Mouse (Mus musculus): Measurements from ENCODE around the gene Trappc4. TPM values are rescaled to one million over a fixed set of nuclear protein-coding genes. Genes with fewer than 3 reads are reported as not detected.
"Not testable (repeated sequence)": the region's sequence is repeated elsewhere in the genome, so short reads cannot be mapped to it uniquely, and the experiment has no call there.

The Trappc4 gene
- 327 and 347 TPM in 2 replicates for polyA plus RNA-seq (2014; fragmentation: Nextera tagmentation; extraction: Ambion mirVana)

DNA sequence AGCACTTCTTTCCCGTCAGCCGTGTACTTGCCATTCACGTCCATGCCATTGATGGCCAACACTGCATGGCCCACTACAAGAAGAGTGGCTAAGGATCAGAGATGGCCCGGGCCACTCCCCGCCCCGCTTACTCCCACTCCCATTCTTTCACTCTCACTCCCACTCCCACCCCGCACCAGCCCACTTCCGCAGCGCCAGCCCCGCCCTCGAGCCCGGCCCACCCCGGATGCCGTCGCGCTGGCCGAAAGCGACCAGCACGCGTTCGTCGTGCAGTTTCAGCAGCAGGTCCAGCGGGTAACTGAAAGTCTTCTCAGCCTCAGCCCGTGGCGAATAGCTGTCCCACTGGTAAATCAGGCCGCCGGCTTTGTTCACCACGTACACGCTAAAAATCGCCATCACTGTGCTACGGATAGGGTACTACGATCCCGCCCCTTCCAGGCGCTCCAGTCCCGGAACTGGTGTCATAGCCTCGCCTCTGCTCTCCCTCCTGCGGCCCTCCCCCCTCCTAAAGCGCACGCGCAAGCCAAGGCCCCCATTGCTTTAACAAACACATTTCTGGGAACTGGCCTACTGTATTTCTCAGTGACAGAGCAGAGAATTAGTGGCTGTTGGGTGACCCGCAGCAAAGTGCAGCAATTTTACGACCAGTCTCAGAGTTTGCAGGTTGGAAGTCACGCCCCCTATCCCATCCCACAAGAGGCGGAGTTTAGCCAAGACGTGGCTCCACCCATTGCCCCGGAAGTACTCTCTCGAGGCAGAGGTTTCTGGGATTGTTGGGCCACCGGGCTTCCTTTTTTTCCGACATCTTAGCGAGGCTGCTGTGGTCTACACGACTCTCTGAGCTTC, at the start of gene Trappc4, which contains the start of gene Rps25:
Gene Trappc4 (minus strand): TSS at position 695 of the 846 bp plus-strand sequence.
Gene Rps25 (plus strand): TSS at position 234 of the 846 bp plus-strand sequence.
- no peaks in the 10 kb centered on the region for H3K9me3 ChIP-seq (replicated peaks; ENCODE audit: control insufficient read depth, low read length)
- H3K4me1 ChIP-seq (ENCODE audit: control insufficient read depth, insufficient read depth, low read length), result peaks cover 10% of the 10 kb centered on the region
- peaks cover 67% of the 10 kb centered on the region for H3K36me3 ChIP-seq (ENCODE audit: control insufficient read depth, insufficient read depth, low read length)
- peak; percentile 97 for ATAC-seq
- H3K27ac ChIP-seq (ENCODE audit: low read depth, low read length), result peak within 1 kb of the TSS; percentile 95
- no peaks in the 10 kb centered on the region for H3K27me3 ChIP-seq (replicated peaks; ENCODE audit: control insufficient read depth, insufficient read depth, low read length)
- H3K4me3 ChIP-seq (ENCODE audit: low read depth, low read length), result peak within 1 kb of the TSS; percentile 81
- DNase-seq (ENCODE audit: low spot score), result peak; percentile 98
- peak within 1 kb of the TSS; percentile 80 for H3K9ac ChIP-seq (ENCODE audit: low read length)
- peak within 1 kb of the TSS; percentile 76 for H3K4me2 ChIP-seq (ENCODE audit: low read length)
- under 1% methylated on average over 50 of the region's 51 CpGs for WGBS

DNA sequence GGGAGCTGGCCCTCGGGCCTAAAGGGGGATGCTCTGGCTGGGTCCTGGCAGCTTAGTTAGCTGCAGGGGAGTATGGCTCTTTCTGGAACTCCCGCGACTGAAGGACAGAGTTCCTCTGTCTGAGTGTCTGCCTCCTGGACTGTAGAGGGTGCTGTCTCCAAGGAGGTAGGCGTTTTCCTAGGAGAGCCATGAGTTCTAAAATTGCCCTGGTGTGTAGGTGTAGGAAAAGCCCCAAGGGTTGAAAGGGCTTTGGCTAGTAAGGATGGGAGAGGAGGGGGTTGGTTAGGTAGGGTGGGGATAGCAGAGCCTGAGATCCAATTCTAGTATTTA, 47.5 kb upstream of the Trappc4 start, which contains the start of gene Upk2:
Gene Upk2 (minus strand): TSS at position 86 of the 330 bp plus-strand sequence.
- H3K27ac ChIP-seq (ENCODE audit: low read depth, low read length), result 0 out of 2 replicates have a peak within 1 kb of the TSS, but pooled peaks have one; percentile 27
- no peaks in the 10 kb centered on the region for H3K36me3 ChIP-seq (ENCODE audit: control insufficient read depth, insufficient read depth, low read length)
- ATAC-seq (no peak), DNase-seq (ENCODE audit: low spot score) (peak; percentile 25)
- H3K9ac ChIP-seq (ENCODE audit: low read length), result no peak within 1 kb of the TSS
- no peak within 1 kb of the TSS for H3K4me2 ChIP-seq (ENCODE audit: low read length)
- H3K27me3 ChIP-seq (replicated peaks; ENCODE audit: control insufficient read depth, insufficient read depth, low read length), result no peaks in the 10 kb centered on the region
- no peaks in the 10 kb centered on the region for H3K9me3 ChIP-seq (replicated peaks; ENCODE audit: control insufficient read depth, low read length)
- H3K4me1 ChIP-seq (ENCODE audit: control insufficient read depth, insufficient read depth, low read length), result peaks cover 25% of the 10 kb centered on the region
- 23% methylated on average over 4 of the region's 4 CpGs for WGBS
- H3K4me3 ChIP-seq (ENCODE audit: low read depth, low read length), result no peak within 1 kb of the TSS

DNA sequence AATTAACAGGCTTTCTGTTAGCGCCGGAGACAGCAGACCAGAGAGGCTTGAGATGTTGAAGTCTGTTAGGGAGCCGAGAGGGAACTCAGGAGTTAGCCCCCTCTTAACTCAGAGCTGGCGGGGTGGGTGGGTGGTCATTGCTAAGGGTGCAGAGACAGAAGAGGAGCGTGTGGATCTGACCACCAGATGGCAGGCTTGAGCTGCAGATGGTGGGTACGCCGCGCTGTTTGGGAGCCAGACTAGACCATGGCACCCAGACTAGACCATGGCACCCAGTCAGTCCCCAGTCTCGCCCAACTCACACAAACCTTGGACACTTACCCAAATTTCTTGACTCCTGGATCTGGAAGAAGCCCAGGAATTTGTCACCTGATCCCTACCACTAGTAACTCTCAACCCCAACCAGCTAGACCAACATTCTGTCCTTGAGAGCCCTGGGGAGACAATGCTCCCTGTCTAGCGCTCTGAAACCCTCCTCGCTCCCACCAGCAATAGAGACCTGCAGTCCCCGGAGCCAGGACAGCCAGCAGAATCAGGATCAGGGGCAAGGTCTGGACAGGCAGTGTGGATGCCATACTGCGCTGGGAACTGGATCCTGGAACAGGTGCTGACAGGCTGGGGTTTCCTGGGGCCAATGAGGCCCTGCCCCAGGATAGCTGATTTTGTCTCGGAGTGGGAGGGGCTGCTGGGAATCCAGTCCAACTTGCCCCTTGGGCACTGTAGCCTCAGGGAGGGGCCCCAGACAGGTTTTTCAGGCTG, 46.9 kb upstream of the Trappc4 start:
- peaks cover 25% of the 10 kb centered on the region for H3K4me1 ChIP-seq (ENCODE audit: control insufficient read depth, insufficient read depth, low read length)
- H3K27me3 ChIP-seq (replicated peaks; ENCODE audit: control insufficient read depth, insufficient read depth, low read length), result no peaks in the 10 kb centered on the region
- H3K4me2 ChIP-seq (ENCODE audit: low read length), result no peak overlapping the region
- DNase-seq (ENCODE audit: low spot score) (peak; percentile 90), ATAC-seq (peak; percentile 76)
- 13% methylated on average over 14 of the region's 14 CpGs for WGBS
- H3K36me3 ChIP-seq (ENCODE audit: control insufficient read depth, insufficient read depth, low read length), result no peaks in the 10 kb centered on the region
- H3K9me3 ChIP-seq (replicated peaks; ENCODE audit: control insufficient read depth, low read length), result no peaks in the 10 kb centered on the region
- H3K4me3 ChIP-seq (ENCODE audit: low read depth, low read length), result no peak overlapping the region
- H3K27ac ChIP-seq (ENCODE audit: low read depth, low read length), result 0 out of 2 replicates have a peak overlapping the region, but pooled peaks have one; percentile 27
- H3K9ac ChIP-seq (ENCODE audit: low read length), result no peak overlapping the region

DNA sequence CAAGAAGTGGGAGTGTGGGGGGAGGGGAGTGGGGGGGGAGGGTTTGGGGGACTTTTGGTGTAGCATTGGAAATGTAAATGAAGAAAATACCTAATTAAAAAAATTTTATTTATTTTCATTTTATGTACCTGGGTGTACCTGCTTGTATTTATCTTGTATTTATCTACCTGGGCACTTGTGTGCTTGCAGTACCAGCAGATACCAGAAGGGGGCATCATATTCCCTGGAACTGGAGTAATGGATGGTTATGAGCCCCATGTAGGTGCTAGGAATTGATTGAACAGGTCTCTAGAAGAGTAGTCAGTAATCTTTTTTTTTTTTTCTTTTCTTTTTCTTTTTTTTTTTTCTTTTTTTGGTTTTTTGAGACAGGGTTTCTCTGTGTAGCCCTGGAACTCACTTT, 43.0 kb upstream of the Trappc4 start:
- no peak for ATAC-seq

DNA sequence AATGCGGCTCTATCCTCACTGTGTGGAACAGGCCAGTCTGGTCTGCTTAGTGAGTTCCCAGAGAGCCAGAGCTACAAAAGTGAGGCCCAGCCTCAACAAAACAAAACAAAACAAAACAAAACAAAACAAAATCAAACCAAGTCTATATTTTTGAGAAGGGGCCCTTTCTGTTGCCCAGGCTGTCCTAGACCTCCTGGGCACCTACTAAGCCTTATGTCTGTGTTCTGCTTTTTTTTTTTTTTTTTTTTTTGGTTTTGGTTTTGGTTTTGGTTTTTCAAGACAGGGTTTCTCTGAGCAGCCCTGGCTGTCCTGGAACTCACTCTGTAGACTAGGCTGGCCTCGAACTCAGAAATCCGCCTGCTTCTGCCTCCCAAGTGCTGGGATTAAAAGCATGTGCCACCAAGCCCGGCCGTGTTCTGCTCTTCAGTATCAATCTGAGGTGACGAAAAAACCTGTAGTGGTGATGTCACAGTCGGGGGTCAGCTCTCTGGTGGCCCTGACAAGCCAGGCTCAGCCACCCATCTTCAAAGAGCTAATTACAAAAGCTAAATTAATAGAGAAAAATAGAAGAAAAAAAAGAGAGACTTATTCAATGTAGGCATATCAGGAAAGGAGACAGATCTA, 37.1 kb upstream of the Trappc4 start:
- 84% methylated on average over 7 of the region's 7 CpGs for WGBS
- not testable (repeated sequence) for H3K4me1 ChIP-seq (ENCODE audit: control insufficient read depth, insufficient read depth, low read length); H3K36me3 ChIP-seq (ENCODE audit: control insufficient read depth, insufficient read depth, low read length); H3K27ac ChIP-seq (ENCODE audit: low read depth, low read length); ATAC-seq; DNase-seq (ENCODE audit: low spot score); H3K9ac ChIP-seq (ENCODE audit: low read length); H3K9me3 ChIP-seq (replicated peaks; ENCODE audit: control insufficient read depth, low read length); H3K4me3 ChIP-seq (ENCODE audit: low read depth, low read length); H3K4me2 ChIP-seq (ENCODE audit: low read length); H3K27me3 ChIP-seq (replicated peaks; ENCODE audit: control insufficient read depth, insufficient read depth, low read length)

More for the DNA sequence above, 43.0 kb upstream of the Trappc4 start:
- no peak overlapping the region for H3K4me3 ChIP-seq (ENCODE audit: low read depth, low read length)
- no peak overlapping the region for H3K27ac ChIP-seq (ENCODE audit: low read depth, low read length)
- peaks cover 4% of the 10 kb centered on the region; the same call in 1 of the 2 replicates for H3K4me1 ChIP-seq (ENCODE audit: control insufficient read depth, insufficient read depth, low read length)
- no peak overlapping the region for H3K4me2 ChIP-seq (ENCODE audit: low read length)
- no peak for DNase-seq (ENCODE audit: low spot score)
- H3K36me3 ChIP-seq (ENCODE audit: control insufficient read depth, insufficient read depth, low read length), result no peaks in the 10 kb centered on the region
- no peaks in the 10 kb centered on the region for H3K9me3 ChIP-seq (replicated peaks; ENCODE audit: control insufficient read depth, low read length)
- H3K27me3 ChIP-seq (replicated peaks; ENCODE audit: control insufficient read depth, insufficient read depth, low read length), result no peaks in the 10 kb centered on the region
- H3K9ac ChIP-seq (ENCODE audit: low read length), result no peak overlapping the region

DNA sequence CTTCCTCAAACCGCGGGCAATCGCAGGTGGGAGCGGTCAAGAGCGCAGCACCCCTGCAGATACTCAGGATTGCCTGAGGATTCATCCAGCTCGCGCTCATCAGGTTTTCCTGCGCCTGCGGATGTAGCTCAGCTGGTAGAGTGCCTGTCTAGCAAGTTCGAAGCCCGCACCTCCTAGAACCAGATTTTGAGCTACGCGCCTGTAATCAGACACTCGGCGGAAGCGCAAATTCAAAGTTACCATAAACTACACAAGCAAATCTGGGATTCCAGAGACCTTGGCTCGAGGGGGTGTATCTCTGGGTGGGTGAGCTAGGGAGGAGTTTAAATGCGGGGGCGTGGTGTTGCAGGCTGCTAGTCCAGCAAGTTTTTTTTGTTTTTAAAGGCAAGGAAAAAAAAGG, 33.6 kb upstream of the Trappc4 start, which contains the start of gene Foxr1:
Gene Foxr1 (minus strand): TSS at position 176 of the 400 bp plus-strand sequence.
- H3K9me3 ChIP-seq (replicated peaks; ENCODE audit: control insufficient read depth, low read length), result no peaks in the 10 kb centered on the region
- no peak within 1 kb of the TSS for H3K4me3 ChIP-seq (ENCODE audit: low read depth, low read length)
- H3K9ac ChIP-seq (ENCODE audit: low read length), result no peak within 1 kb of the TSS
- WGBS, result 85% methylated on average over 19 of the region's 19 CpGs
- no peaks in the 10 kb centered on the region for H3K27me3 ChIP-seq (replicated peaks; ENCODE audit: control insufficient read depth, insufficient read depth, low read length)
- H3K4me2 ChIP-seq (ENCODE audit: low read length), result no peak within 1 kb of the TSS
- H3K4me1 ChIP-seq (ENCODE audit: control insufficient read depth, insufficient read depth, low read length), result no peaks in the 10 kb centered on the region
- no peaks in the 10 kb centered on the region for H3K36me3 ChIP-seq (ENCODE audit: control insufficient read depth, insufficient read depth, low read length)
- no peak within 1 kb of the TSS for H3K27ac ChIP-seq (ENCODE audit: low read depth, low read length)
- no peak for DNase-seq (ENCODE audit: low spot score)
- ATAC-seq, result no peak

DNA sequence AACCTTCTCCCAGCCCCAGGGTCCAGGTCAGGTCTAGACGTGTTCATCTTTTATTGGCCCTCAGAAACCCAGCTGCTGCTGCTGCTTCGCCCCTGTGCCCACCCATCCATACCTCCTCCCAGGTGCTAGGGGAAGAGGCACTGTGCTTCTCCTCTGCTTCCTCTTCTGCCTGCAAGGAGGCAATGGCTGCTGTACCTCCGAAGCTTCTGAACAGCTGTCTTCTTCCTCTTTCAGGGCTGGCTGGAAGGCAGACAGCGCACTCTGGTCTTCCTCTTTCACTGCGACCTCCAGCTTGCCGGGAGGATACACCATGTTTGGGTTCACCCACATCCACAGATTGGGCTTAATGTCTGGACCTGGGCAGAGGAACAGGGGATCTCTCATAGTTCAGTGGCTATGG, 28.3 kb upstream of the Trappc4 start:
- no peak for ATAC-seq
- WGBS, result 90% methylated on average over 6 of the region's 6 CpGs

DNA sequence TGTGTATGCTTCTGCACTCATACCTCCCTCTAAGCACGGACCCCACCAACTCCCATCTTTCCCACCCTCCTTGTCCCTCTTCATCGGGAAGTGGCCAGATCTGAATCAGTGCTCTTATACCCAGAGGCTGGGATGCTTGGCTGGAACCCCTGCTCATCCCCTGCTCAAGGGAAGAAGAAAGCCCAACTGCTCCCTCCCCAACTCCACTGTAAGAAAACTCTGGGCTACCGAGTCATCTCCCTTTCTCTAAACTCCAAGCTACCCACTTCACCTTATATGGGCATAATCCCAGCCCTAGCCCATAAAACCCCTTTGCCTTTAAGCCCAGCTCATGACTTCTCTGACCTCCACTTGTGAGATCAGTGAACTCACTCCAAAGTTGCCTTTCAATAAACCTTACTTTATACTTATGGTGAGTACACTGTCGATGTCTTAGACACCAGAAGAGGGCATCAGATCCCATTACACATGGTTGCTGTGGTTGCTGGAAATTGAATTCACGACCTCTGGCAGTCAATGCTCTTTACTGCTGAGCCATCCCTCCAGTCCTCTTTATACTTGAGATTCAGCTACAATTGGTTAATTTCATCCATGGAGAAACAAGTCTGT, 25.3 kb upstream of the Trappc4 start:
- no peak for ATAC-seq
- H3K27me3 ChIP-seq (replicated peaks; ENCODE audit: control insufficient read depth, insufficient read depth, low read length), result no peaks in the 10 kb centered on the region
- H3K9ac ChIP-seq (ENCODE audit: low read length), result no peak overlapping the region
- H3K27ac ChIP-seq (ENCODE audit: low read depth, low read length), result no peak overlapping the region
- no peaks in the 10 kb centered on the region for H3K4me1 ChIP-seq (ENCODE audit: control insufficient read depth, insufficient read depth, low read length)
- WGBS, result 51% methylated on average over 5 of the region's 5 CpGs
- H3K4me2 ChIP-seq (ENCODE audit: low read length), result no peak overlapping the region
- H3K36me3 ChIP-seq (ENCODE audit: control insufficient read depth, insufficient read depth, low read length), result no peaks in the 10 kb centered on the region
- DNase-seq (ENCODE audit: low spot score), result no peak
- no peak overlapping the region for H3K4me3 ChIP-seq (ENCODE audit: low read depth, low read length)
- no peaks in the 10 kb centered on the region for H3K9me3 ChIP-seq (replicated peaks; ENCODE audit: control insufficient read depth, low read length)

More for the DNA sequence above, 28.3 kb upstream of the Trappc4 start:
- H3K4me1 ChIP-seq (ENCODE audit: control insufficient read depth, insufficient read depth, low read length), result no peaks in the 10 kb centered on the region
- no peaks in the 10 kb centered on the region for H3K36me3 ChIP-seq (ENCODE audit: control insufficient read depth, insufficient read depth, low read length)
- no peak overlapping the region for H3K4me3 ChIP-seq (ENCODE audit: low read depth, low read length)
- no peak overlapping the region for H3K9ac ChIP-seq (ENCODE audit: low read length)
- H3K4me2 ChIP-seq (ENCODE audit: low read length), result no peak overlapping the region
- no peaks in the 10 kb centered on the region for H3K9me3 ChIP-seq (replicated peaks; ENCODE audit: control insufficient read depth, low read length)
- H3K27ac ChIP-seq (ENCODE audit: low read depth, low read length), result no peak overlapping the region
- no peaks in the 10 kb centered on the region for H3K27me3 ChIP-seq (replicated peaks; ENCODE audit: control insufficient read depth, insufficient read depth, low read length)
- DNase-seq (ENCODE audit: low spot score), result no peak
